Mouse (Mus musculus) subcutaneous adipose tissue, adult 2 months (tissue): ENCODE results near the gene Vmn1r235. TPM values are rescaled to one million over a fixed set of nuclear protein-coding genes. Genes with fewer than 3 reads are reported as not detected.

Source experiments
- polyA plus RNA-seq: library from polyadenylated mRNA; depleted of rRNA; stranded (reverse); fragments of >200 nt; gene quantifications from 2 replicates; pipeline ENCODE4 v1.2.3, GENCODE M21; 2012; ENCODE audit warnings: low replicate concordance; rRNA removed

The Vmn1r235 gene
- not detected in 2 replicates for polyA plus RNA-seq

GRCm38 (mm10) chr17:21256111-21256510, at the start of gene Vmn1r235:
Gene Vmn1r235 (plus strand): TSS chr17:21256411.

GRCm38 (mm10) chr17:21225787-21226186, 30.4 kb upstream of the Vmn1r235 start, which contains the start of gene Vmn1r234:
Gene Vmn1r234 (plus strand): TSS chr17:21226087.

GRCm38 (mm10) chr17:21282642-21283041, 26.4 kb downstream of the Vmn1r235 start, which contains the start of gene Vmn1r236:
Gene Vmn1r236 (plus strand): TSS chr17:21282942.

GRCm38 (mm10) chr17:21311565-21311964, 55.4 kb downstream of the Vmn1r235 start, which contains the start of gene Vmn1r237:
Gene Vmn1r237 (plus strand): TSS chr17:21311865.

Other genes with a start within 250 kb of the Vmn1r235 start
- gene Zfp160, start 247.5 kb upstream of the Vmn1r235 start, polyA plus RNA-seq: 4.3 and 4.5 TPM in 2 replicates
- not detected in 2 replicates for gene Vmn1r234, start 30.3 kb upstream of the Vmn1r235 start, polyA plus RNA-seq
- not detected in 2 replicates for gene Vmn1r236, start 26.5 kb downstream of the Vmn1r235 start, polyA plus RNA-seq
- gene Vmn1r237, start 55.5 kb downstream of the Vmn1r235 start, polyA plus RNA-seq: not detected in 2 replicates
- gene Zfp677, start 127.3 kb downstream of the Vmn1r235 start, polyA plus RNA-seq: 0.59 and 0.86 TPM in 2 replicates
- gene Zfp54, start 166.8 kb downstream of the Vmn1r235 start, polyA plus RNA-seq: 1.4 and 1.5 TPM in 2 replicates
- gene Zfp51, start 194.0 kb downstream of the Vmn1r235 start, polyA plus RNA-seq: 1.4 and 1.5 TPM in 2 replicates
- 1.3 and 2.1 TPM in 2 replicates for gene Zfp53, start 232.6 kb downstream of the Vmn1r235 start, polyA plus RNA-seq